Mouse (Mus musculus) intestine, postnatal 0 days (tissue): ENCODE measurements around the gene Tmem163. TPM values are rescaled to one million over a fixed set of nuclear protein-coding genes. Genes with fewer than 3 reads are reported as not detected.
A peak's percentile ranks its signal among the peaks of the same experiment; 100 is the strongest.

Experiments used
- ATAC-seq: fragments of 200-750 bp; cut with Nextera tagmentation; 2 replicates; pipeline ENCODE4 v1.8.0; 2017; ENCODE audit warnings: mild to moderate bottlenecking, moderate TSS enrichment, moderate library complexity
- H3K27ac ChIP-seq: fragments of 300-500 bp; sonication (generic); 2 replicates; pipeline ENCODE4 v1.5.1; 2014; ENCODE audit warnings: mild to moderate bottlenecking, low read depth, low read length, moderate library complexity
- H3K27me3 ChIP-seq: fragments of 300-500 bp; sonication (generic); replicated peaks from 2 replicates; pipeline ENCODE4 v1.6.1; 2014; ENCODE audit warnings: low read length, mixed read lengths; ENCODE audit not compliant: control insufficient read depth, insufficient read depth
- H3K36me3 ChIP-seq: fragments of 300-500 bp; sonication (generic); 2 replicates; pipeline ENCODE4 v1.6.1; 2014; ENCODE audit warnings: mild to moderate bottlenecking, moderate library complexity; ENCODE audit not compliant: control insufficient read depth, insufficient read depth
- H3K4me1 ChIP-seq: fragments of 300-500 bp; sonication (generic); replicated peaks from 2 replicates; pipeline ENCODE4 v1.6.1; 2014; ENCODE audit warnings: antibody characterized with exemption, low read length, mixed read lengths; ENCODE audit not compliant: control insufficient read depth, insufficient read depth
- H3K4me2 ChIP-seq: fragments of 300-500 bp; sonication (generic); replicated peaks from 2 replicates; pipeline ENCODE4 v1.6.1; 2014; ENCODE audit warnings: low read depth, mild to moderate bottlenecking, moderate library complexity
- H3K4me3 ChIP-seq: fragments of 300-500 bp; sonication (generic); 2 replicates; pipeline ENCODE4 v1.5.1; 2014; ENCODE audit warnings: low read depth, low read length
- H3K9ac ChIP-seq: fragments of 300-500 bp; sonication (generic); 2 replicates; pipeline ENCODE4 v1.6.1; 2014; ENCODE audit warnings: mild to moderate bottlenecking, low read depth, low read length
- H3K9me3 ChIP-seq: fragments of 300-500 bp; sonication (generic); 2 replicates; pipeline ENCODE4 v1.6.1; 2016; ENCODE audit warnings: mixed run types; ENCODE audit not compliant: control insufficient read depth
- CTCF ChIP-seq: sonication (generic); IDR thresholded peaks from 2 replicates; pipeline ENCODE4 v1.5.1; 2016; ENCODE audit warnings: low read depth, mild to moderate bottlenecking, control low read depth, antibody characterized with exemption, moderate library complexity
- WGBS: fragments of 180-500 bp; shearing (Covaris S2); extraction: QIAGEN DNeasy Blood & Tissue Kit; methylation state at CpG from one replicate; pipeline ENCODE4 v1.1.7; 2014; 5-methylcytosine and 5-hydroxymethylcytosine counted together
- polyA plus RNA-seq: library from polyadenylated mRNA; unstranded; fragments of >200 nt; fragmentation: Nextera tagmentation; extraction: Ambion mirVana; gene quantifications from 2 replicates; pipeline ENCODE4 v1.2.1, GENCODE M21; 2015

Tmem163 gene
- polyA plus RNA-seq, 1 experiment from 2014 or later, result 0.26 TPM

DNA sequence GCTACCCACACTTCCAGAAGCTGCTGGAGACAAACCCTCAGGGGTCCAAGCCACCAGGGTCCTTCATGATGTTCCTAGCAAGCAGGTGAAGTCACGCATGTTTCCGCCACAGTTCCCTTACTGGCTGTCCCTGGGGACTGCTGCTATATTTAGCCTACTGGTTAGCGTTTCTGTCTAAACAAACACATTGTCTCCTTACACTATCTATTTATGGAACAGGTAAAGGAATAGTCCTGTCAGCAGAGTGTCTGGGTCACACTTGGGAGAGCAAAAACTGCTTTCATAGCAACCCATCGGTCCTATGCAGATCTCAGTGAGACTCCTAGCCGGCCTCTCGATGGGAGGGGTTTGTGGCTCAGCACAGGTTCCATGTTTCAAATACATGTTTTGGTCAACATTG, 168.0 kb downstream of the Tmem163 start:
- Histone ChIP-seq H3K9ac (no peak overlapping the region), H3K4me2 (no peak overlapping the region), H3K27ac (no peak overlapping the region), H3K27me3 (no peaks in the 10 kb centered on the region), H3K4me3 (no peak overlapping the region), H3K4me1 (no peaks in the 10 kb centered on the region), H3K36me3 (no peaks in the 10 kb centered on the region), H3K9me3 (no peaks in the 10 kb centered on the region)
- no peak for ATAC-seq
- no peak for TF ChIP-seq CTCF
- WGBS, result 85% methylated on average over 6 of the region's 6 CpGs

DNA sequence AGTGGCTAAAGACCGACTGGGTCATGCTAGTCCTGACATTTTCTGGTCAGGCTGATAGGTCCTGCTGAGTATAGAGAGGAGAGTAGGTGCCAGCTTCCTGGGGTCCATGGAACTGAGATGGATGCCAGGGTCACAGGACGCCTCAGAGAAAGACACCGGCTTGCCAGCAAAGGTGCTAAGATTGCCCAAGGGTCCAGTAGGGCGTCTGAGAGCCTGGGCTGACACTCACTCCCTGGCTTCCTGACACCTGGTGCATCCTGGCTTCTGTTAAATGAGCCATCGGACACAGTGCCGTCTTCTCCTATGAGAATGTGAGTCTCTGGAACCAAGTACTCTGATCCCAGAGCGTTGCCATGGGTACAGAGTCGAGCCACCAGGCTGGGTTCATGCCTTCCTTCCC, 170.4 kb downstream of the Tmem163 start:
- no peak overlapping the region for H3K9ac ChIP-seq
- TF ChIP-seq CTCF, result no peak
- H3K27me3 ChIP-seq, result no peaks in the 10 kb centered on the region
- H3K4me3 ChIP-seq, result no peak overlapping the region
- H3K4me2 ChIP-seq, result no peak overlapping the region
- H3K27ac ChIP-seq, result no peak overlapping the region
- WGBS, result 89% methylated on average over 8 of the region's 8 CpGs
- no peaks in the 10 kb centered on the region for H3K4me1 ChIP-seq
- ATAC-seq, result no peak
- H3K9me3 ChIP-seq, result no peaks in the 10 kb centered on the region
- no peaks in the 10 kb centered on the region for H3K36me3 ChIP-seq

DNA sequence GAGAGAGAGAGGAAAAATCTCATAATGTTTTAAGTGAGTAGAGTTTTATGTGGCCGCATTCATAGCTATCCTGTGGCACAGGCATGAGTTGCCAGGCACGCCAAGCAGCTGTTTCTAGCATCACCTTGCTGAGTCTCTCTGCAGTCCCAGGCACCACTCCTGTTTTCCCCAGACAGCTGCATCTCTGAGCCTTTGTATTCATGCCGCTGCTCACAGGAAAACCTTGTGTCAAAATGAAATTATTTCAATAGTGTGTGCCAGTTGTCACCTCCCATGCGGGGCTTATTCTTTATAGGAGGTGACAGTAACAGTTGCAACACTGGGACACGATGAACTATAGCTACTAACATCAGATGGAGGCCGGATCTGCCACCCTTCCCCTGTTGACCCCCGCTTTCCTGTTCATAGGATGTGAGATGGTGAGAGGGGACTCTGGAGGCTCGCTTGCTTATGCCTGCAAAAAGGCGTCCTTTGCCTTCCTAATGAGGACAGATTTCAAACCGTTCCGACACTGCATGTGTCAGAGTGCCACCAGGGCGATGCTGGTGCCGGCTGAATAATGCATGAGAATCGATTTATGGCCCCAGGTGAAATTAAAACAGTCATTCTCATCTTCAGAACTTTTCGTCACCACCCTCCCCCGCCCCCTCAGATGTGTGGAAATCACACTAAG, 171.1 kb downstream of the Tmem163 start:
- Histone ChIP-seq H3K4me1 (no peaks in the 10 kb centered on the region), H3K9me3 (no peaks in the 10 kb centered on the region), H3K4me2 (no peak overlapping the region), H3K27ac (no peak overlapping the region), H3K4me3 (no peak overlapping the region), H3K27me3 (no peaks in the 10 kb centered on the region), H3K9ac (no peak overlapping the region), H3K36me3 (no peaks in the 10 kb centered on the region)
- ATAC-seq, result no peak
- TF ChIP-seq CTCF, result no peak
- WGBS, result 78% methylated on average over 16 of the region's 16 CpGs

DNA sequence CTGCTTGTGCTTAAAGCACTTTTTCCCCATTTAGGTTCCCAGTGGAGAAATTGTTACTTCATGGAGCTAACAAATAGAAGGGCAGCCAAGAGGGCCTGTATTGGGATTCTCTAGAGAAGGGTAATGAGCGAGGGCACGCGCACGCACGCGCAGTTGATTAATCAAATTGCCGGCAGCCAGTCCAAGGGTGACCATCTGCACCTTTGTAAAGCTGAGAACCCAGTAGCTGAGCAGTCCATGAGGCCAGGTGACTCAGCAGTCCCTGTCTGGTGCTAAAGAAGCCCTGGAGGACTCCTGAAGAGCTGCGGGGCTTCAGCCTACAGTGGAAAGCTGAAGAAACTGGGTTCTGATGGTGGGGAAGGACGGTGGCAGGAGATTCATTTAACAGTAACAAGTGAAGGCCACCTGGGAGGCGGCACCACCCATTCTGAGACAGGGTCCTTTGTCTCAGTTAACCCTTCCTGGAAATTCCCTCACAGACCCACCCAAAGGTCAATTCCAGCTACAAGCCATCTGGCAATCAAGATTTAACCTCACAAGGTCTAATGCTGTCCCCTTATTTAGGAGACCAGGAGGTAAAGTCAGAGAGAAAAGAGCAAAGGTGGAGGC, 172.2 kb downstream of the Tmem163 start:
- H3K9me3 ChIP-seq, result no peaks in the 10 kb centered on the region
- no peak for TF ChIP-seq CTCF
- no peak overlapping the region for H3K9ac ChIP-seq
- no peak overlapping the region for H3K27ac ChIP-seq
- H3K4me2 ChIP-seq, result no peak overlapping the region
- H3K36me3 ChIP-seq, result no peaks in the 10 kb centered on the region
- WGBS, result 83% methylated on average over 10 of the region's 10 CpGs
- ATAC-seq, result no peak
- no peaks in the 10 kb centered on the region for H3K4me1 ChIP-seq
- H3K27me3 ChIP-seq, result no peaks in the 10 kb centered on the region
- no peak overlapping the region for H3K4me3 ChIP-seq

DNA sequence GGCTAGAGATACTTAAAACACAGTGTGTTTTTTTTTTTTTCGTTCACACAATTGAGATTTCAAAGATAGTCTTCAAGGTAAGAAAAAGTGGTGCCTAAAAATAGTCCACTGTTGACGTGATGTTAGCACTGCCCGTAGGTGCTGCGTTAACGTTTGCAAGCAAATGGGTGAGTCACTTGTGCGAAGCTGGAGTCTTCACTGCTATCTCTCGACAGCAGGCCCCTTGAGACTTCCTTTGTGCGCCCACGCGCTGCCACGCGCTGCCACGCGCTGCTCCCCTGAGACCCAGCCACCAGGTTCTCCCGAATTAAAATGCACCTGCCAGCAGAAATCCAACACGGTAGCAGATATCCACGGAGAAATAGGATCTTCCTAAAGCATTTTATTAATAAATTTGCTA, 178.6 kb downstream of the Tmem163 start:
- H3K9me3 ChIP-seq, result no peaks in the 10 kb centered on the region
- H3K27me3 ChIP-seq, result no peaks in the 10 kb centered on the region
- TF ChIP-seq CTCF, result no peak
- H3K4me2 ChIP-seq, result no peak overlapping the region
- H3K36me3 ChIP-seq, result no peaks in the 10 kb centered on the region
- H3K9ac ChIP-seq, result no peak overlapping the region
- WGBS, result 72% methylated on average over 17 of the region's 17 CpGs
- no peak overlapping the region for H3K27ac ChIP-seq
- ATAC-seq, result no peak
- no peaks in the 10 kb centered on the region for H3K4me1 ChIP-seq
- H3K4me3 ChIP-seq, result no peak overlapping the region

DNA sequence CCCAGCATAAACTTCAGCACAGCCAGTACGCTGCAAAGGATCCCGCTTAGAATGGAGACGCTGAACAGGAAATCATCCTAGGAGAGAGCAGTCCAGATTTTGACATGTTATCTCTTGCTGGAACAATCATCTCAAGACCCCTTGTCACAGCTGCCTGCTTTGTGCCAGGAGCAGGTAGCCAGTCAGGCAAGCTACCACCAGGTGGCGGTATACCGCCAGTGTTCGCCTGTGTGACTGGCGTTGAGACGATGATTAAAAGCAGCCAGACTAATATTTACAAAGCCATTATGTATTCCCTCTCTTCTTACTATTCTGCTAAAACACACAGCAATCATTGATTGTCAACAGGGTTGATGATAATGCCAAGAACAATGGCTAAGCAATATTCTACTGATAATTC, 179.1 kb downstream of the Tmem163 start:
- Histone ChIP-seq H3K4me3 (no peak overlapping the region), H3K9ac (no peak overlapping the region), H3K9me3 (no peaks in the 10 kb centered on the region), H3K4me1 (no peaks in the 10 kb centered on the region), H3K4me2 (no peak overlapping the region), H3K36me3 (no peaks in the 10 kb centered on the region), H3K27ac (no peak overlapping the region), H3K27me3 (no peaks in the 10 kb centered on the region)
- TF ChIP-seq CTCF, result peak; percentile 93
- 9% methylated on average over 8 of the region's 8 CpGs for WGBS
- no peak for ATAC-seq
